Mouse (Mus musculus) kidney, embryonic 15.5 days (tissue): ENCODE measurements around the gene Gsc2. TPM values are rescaled to one million over a fixed set of nuclear protein-coding genes. Genes with fewer than 3 reads are reported as not detected.

Experiments used
- ATAC-seq: fragments of 200-750 bp; cut with Nextera tagmentation; replicated peaks from 2 replicates; pipeline ENCODE4 v1.8.0; 2017; ENCODE audit warnings: moderate TSS enrichment; ENCODE audit not compliant: low FRiP score
- H3K27ac ChIP-seq: fragments of 300-500 bp; sonication (generic); 2 replicates; pipeline ENCODE4 v1.5.1; 2015; ENCODE audit warnings: mild to moderate bottlenecking, inconsistent platforms
- H3K27me3 ChIP-seq: fragments of 300-500 bp; sonication (generic); 2 replicates; pipeline ENCODE4 v1.6.1; 2015; ENCODE audit warnings: inconsistent platforms
- H3K36me3 ChIP-seq: fragments of 300-500 bp; sonication (generic); 2 replicates; pipeline ENCODE4 v1.6.1; 2015; ENCODE audit warnings: inconsistent platforms
- H3K4me1 ChIP-seq: fragments of 300-500 bp; sonication (generic); 2 replicates; pipeline ENCODE4 v1.6.1; 2015; ENCODE audit warnings: inconsistent platforms
- H3K4me2 ChIP-seq: fragments of 300-500 bp; sonication (generic); 2 replicates; pipeline ENCODE4 v1.6.1; 2015; ENCODE audit warnings: moderate library complexity, mild to moderate bottlenecking, inconsistent platforms
- H3K4me3 ChIP-seq: fragments of 300-500 bp; sonication (generic); replicated peaks from 2 replicates; pipeline ENCODE4 v1.5.1; 2015; ENCODE audit warnings: mild to moderate bottlenecking, inconsistent platforms
- H3K9ac ChIP-seq: fragments of 300-500 bp; sonication (generic); 2 replicates; pipeline ENCODE4 v1.6.1; 2015; ENCODE audit warnings: mild to moderate bottlenecking, inconsistent platforms
- H3K9me3 ChIP-seq: fragments of 300-500 bp; sonication (generic); replicated peaks from 2 replicates; pipeline ENCODE4 v1.6.1; 2016; ENCODE audit warnings: inconsistent platforms
- WGBS: fragments of 180-500 bp; shearing (Covaris S2); methylation state at CpG from one replicate; pipeline ENCODE4 v1.1.7; 2015; ENCODE audit warnings: mixed read lengths; 5-methylcytosine and 5-hydroxymethylcytosine counted together
- polyA plus RNA-seq: library from polyadenylated mRNA; unstranded; fragments of >200 nt; fragmentation: Nextera tagmentation; extraction: Ambion mirVana; gene quantifications from 2 replicates; pipeline ENCODE4 v1.2.1, GENCODE M21; 2015

Gsc2 gene
- polyA plus RNA-seq, 1 experiment from 2014 or later: not detected

DNA sequence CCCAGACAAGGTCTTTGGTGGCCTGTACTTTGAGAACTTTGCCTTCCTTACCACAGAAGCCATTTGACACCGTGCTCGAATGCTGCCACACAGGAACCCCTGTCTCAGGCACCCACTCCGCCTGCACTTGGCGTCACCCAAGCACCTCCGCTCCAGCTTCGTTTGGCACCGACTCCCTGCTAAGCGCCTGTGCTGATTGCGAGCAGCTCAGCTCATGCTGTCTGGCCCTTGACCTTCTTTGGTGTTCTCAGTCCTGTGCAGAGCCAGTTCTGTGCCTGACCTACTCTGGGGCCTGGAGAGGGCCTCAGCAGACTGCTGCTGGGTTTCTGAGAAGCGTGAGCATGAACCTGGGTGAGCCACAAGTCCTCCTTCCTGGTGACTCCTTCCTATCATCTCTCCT, 21.9 kb upstream of the Gsc2 start:
- no peaks in the 10 kb centered on the region for H3K9me3 ChIP-seq
- no peak overlapping the region for H3K27ac ChIP-seq
- no peak for ATAC-seq
- peaks cover 6% of the 10 kb centered on the region; the same call in 1 of the 2 replicates for H3K4me1 ChIP-seq
- H3K36me3 ChIP-seq: no peaks in the 10 kb centered on the region
- H3K9ac ChIP-seq: no peak overlapping the region
- H3K4me3 ChIP-seq: no peak overlapping the region
- no peak overlapping the region for H3K4me2 ChIP-seq
- peaks cover 19% of the 10 kb centered on the region; the same call in 1 of the 2 replicates for H3K27me3 ChIP-seq
- 78% methylated on average over 10 of the region's 10 CpGs for WGBS

- 61% methylated on average over 3 of the region's 3 CpGs for WGBS
- Histone ChIP-seq H3K9ac (no peak overlapping the region), H3K9me3 (no peaks in the 10 kb centered on the region), H3K4me2 (no peak overlapping the region), H3K4me1 (peaks cover 6% of the 10 kb centered on the region; the same call in 1 of the 2 replicates), H3K36me3 (no peaks in the 10 kb centered on the region), H3K27ac (no peak overlapping the region), H3K27me3 (peaks cover 19% of the 10 kb centered on the region; the same call in 1 of the 2 replicates), H3K4me3 (no peak overlapping the region)
- no peak for ATAC-seq
Observed at GRCm38 (mm10) chr16:17934445-17934910, 19.6 kb upstream of the Gsc2 start.

DNA sequence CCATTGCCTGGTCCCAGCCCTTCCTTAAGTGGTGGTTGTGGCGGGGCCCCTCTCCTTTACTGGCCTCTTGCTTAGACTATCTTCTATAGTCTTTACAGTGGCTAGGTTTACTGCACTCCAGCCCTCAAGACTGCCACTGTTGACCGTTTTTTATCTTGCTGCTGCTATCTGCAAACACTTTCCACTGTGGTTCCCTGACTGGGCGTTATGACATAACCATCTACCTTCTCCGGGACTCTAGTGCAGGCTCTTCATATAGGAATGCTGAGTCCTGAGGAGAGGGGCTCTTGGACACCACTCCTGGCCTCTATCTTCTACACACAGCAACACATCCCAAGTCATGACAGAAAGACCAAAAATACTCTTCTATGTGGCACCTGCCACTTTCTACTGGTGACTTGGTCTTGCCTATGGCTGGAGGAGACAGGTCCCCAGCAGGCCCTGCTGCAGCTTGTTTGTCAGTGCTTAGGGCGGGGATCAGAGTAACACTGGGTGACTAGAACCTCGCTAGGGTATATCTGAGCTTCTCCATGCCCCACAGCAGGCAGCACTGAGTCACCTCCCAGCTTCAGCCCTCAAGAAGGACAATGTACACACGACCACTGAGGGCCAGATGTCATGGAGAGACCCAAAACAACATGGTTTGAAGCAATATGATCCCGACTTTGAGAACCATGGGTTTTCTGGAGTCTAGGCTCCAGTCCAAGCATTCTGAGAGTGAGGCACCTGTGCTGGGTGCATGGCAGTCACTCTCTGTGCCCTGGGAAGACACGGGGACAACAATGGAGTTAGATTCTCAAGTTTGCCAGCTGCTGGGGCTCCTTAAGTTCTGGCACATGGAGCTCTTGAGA, 19.0 kb upstream of the Gsc2 start:
- no peak for ATAC-seq
- Histone ChIP-seq H3K4me1 (0 out of 2 replicates have a peak, but pooled peaks cover 2% of the 10 kb centered on the region), H3K9me3 (no peaks in the 10 kb centered on the region), H3K36me3 (no peaks in the 10 kb centered on the region), H3K4me3 (no peak overlapping the region), H3K4me2 (no peak overlapping the region), H3K9ac (no peak overlapping the region), H3K27me3 (peaks cover 19% of the 10 kb centered on the region; the same call in 1 of the 2 replicates), H3K27ac (no peak overlapping the region)
- 68% methylated on average over 9 of the region's 9 CpGs for WGBS

DNA sequence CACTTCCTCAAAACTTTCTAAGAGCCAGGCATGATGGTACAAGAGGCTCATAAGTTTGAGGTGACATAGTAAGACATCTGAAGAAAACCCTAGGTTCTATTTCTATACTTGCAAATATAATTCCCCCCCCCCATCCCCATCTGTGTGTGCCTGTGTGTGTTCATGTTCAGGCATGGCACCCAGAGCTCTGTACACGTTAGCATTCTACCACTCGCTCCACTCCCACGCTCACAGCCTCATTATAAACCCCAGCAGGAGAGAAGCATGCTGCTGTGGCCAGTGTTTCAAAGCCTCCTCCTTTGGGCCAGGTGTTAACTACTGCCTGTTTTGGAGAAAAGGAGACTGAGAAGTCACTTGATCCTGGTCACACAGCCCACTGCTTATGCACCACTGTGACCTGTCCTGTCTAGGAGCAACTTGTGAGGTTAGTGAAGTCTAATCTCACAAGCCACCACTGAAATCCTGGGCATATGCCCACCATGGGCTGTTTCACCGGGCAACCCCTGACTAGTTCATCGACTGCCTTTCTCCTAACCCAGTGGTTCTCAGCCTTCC, 17.1 kb upstream of the Gsc2 start:
- Histone ChIP-seq H3K9ac (no peak overlapping the region), H3K27me3 (peaks cover 12% of the 10 kb centered on the region; the same call in 1 of the 2 replicates), H3K4me3 (no peak overlapping the region), H3K4me2 (no peak overlapping the region), H3K36me3 (no peaks in the 10 kb centered on the region), H3K9me3 (no peaks in the 10 kb centered on the region), H3K27ac (no peak overlapping the region), H3K4me1 (peaks cover 15% of the 10 kb centered on the region)
- ATAC-seq: no peak
- WGBS: 72% methylated on average over 5 of the region's 5 CpGs

DNA sequence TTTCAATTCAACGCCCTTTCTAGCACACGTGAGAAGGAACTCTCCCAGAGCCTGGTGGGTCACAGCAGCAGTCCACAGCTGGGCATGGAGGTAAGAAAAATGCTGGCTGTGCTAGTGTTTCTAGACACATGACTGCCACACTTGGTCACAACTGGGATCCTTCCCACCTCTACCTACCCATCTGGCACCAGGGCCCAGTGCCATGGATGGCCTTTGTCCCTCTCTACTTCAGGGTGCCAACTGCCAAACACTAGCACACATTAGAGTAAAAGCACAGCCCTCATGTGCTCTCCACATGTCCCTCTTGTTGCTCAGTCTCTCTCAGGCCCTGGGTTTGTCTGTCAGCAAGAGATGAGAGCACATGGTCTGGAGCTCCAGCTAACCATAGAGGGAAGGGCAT, 14.8 kb upstream of the Gsc2 start:
- Histone ChIP-seq H3K4me1 (peaks cover 20% of the 10 kb centered on the region), H3K27me3 (no peaks in the 10 kb centered on the region; the same call in 1 of the 2 replicates), H3K4me3 (no peak overlapping the region), H3K9ac (no peak overlapping the region), H3K9me3 (no peaks in the 10 kb centered on the region), H3K36me3 (peaks cover 19% of the 10 kb centered on the region), H3K27ac (no peak overlapping the region), H3K4me2 (no peak overlapping the region)
- ATAC-seq: no peak
- 76% methylated on average over 2 of the region's 2 CpGs for WGBS

DNA sequence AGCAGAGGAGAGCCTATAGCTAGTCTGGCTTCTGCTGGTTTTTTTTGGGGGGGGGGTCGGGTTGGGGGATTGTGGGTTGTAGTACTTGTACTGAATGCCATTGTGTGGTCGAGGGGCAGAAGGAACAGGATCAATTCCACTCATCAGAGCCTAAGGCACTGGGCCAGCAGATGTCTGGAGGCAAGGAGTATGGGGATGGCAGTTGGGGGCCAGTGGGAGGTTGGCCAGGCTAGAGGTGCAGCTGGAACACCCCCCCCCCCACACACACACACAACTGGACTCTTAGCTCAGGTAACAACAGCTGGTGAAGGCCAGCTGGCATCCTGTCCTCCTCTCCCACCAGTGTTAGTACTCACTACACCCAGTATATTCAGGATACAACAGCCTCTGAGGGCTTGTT, 14.4 kb upstream of the Gsc2 start:
- 15% methylated on average over 2 of the region's 2 CpGs for WGBS
- peaks cover 21% of the 10 kb centered on the region for H3K36me3 ChIP-seq
- H3K4me2 ChIP-seq: no peak overlapping the region
- H3K9me3 ChIP-seq: no peaks in the 10 kb centered on the region
- ATAC-seq: no peak
- H3K27me3 ChIP-seq: no peaks in the 10 kb centered on the region; the same call in 1 of the 2 replicates
- H3K27ac ChIP-seq: peak overlapping the region; percentile 94; the same call in 1 of the 2 replicates
- H3K9ac ChIP-seq: no peak overlapping the region
- peaks cover 20% of the 10 kb centered on the region for H3K4me1 ChIP-seq
- H3K4me3 ChIP-seq: no peak overlapping the region

- ATAC-seq: peak; percentile 31
- Histone ChIP-seq H3K4me3 (peak overlapping the region; percentile 96), H3K27ac (peak overlapping the region; percentile 94), H3K9me3 (no peaks in the 10 kb centered on the region), H3K4me1 (peaks cover 20% of the 10 kb centered on the region), H3K36me3 (peaks cover 21% of the 10 kb centered on the region), H3K9ac (peak overlapping the region; percentile 83), H3K4me2 (peak overlapping the region; percentile 99), H3K27me3 (no peaks in the 10 kb centered on the region)
- WGBS: under 1% methylated on average over 9 of the region's 9 CpGs
Observed at GRCm38 (mm10) chr16:17928627-17929104, 13.8 kb upstream of the Gsc2 start.

DNA sequence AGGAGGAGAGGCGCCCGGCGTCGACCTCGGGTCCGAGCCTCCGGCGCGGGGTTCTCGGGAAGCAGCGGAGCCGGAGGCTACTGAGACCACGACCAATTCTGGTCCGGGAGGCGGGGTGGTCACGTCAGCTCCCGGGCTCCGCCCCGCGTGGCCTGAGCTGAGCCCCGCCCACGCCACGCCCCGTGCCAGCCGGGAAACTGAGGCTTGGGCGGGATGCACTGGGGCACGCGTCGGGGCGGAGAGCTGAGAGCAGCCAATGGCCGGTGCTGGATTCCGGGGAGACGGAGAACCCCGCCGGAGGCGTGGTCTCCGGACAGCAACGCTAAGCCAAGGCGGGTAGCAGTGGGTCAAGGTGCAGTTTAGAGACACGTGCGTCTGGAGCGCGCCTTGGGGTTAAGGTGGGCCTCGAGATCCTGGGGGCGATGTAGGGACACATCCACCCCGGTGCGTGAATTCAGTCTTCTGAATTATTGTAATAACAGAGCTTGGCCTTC, 13.3 kb upstream of the Gsc2 start, which contains the start of gene Slc25a1:
TSS of gene Slc25a1 (minus strand) at position 133 of the 494 bp plus-strand sequence.
- H3K9ac ChIP-seq: peak within 1 kb of the TSS; percentile 83
- H3K27me3 ChIP-seq: no peaks in the 10 kb centered on the region
- H3K36me3 ChIP-seq: peaks cover 21% of the 10 kb centered on the region
- peak within 1 kb of the TSS; percentile 96 for H3K4me3 ChIP-seq
- H3K4me2 ChIP-seq: peak within 1 kb of the TSS; percentile 99
- H3K9me3 ChIP-seq: no peaks in the 10 kb centered on the region
- H3K27ac ChIP-seq: peak within 1 kb of the TSS; percentile 94
- WGBS: under 1% methylated on average over 47 of the region's 47 CpGs
- peak; percentile 85 for ATAC-seq
- peaks cover 21% of the 10 kb centered on the region for H3K4me1 ChIP-seq

DNA sequence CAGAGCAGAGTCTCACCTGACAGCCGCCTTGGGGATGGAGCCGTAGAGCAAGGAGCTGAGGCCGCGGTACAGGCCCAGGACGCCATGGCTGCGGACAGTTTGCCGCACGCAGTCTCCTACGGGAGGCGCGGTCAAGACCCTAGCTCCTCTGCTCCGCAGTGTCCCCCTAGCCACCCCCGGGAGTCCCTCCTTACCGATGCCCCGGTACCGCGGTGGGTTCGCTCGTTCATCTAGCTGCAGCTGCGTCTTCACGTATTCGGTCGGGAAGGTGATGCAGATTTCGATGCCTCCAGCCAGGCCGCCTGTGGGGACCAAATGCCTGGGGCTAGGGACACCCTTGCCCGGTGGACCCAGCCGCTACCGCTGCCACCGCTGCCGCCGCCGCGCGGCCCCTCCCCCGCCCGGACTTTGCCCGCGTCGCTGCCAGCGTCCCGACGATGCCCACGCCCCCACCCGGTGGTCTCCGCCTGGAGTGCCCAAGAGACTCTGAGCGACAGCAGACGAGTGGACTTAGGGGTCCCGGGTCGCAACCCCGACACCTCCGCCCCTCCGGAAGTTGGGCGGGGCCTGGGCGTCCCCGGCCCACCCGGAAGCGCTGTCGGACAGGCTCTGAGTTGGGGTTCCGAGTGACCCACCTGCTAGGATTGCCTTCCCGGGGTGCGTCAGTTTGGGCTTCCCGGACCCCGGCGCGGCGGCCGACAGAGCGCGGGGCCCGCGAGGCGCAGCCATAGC, 12.7 kb upstream of the Gsc2 start:
- Histone ChIP-seq H3K4me3 (peak overlapping the region; percentile 96), H3K9me3 (no peaks in the 10 kb centered on the region), H3K36me3 (peaks cover 21% of the 10 kb centered on the region), H3K4me2 (peak overlapping the region; percentile 99), H3K27ac (peak overlapping the region; percentile 94), H3K4me1 (peaks cover 28% of the 10 kb centered on the region), H3K27me3 (no peaks in the 10 kb centered on the region), H3K9ac (peak overlapping the region; percentile 83)
- ATAC-seq: peak; percentile 61
- under 1% methylated on average over 72 of the region's 72 CpGs for WGBS

- Histone ChIP-seq H3K4me3 (peak overlapping the region; percentile 62), H3K9me3 (0 out of 2 replicates have a peak, but pooled peaks cover 3% of the 10 kb centered on the region), H3K27ac (peak overlapping the region; percentile 88), H3K4me1 (peaks cover 32% of the 10 kb centered on the region), H3K27me3 (peaks cover 39% of the 10 kb centered on the region), H3K9ac (peak overlapping the region; percentile 86), H3K4me2 (peak overlapping the region; percentile 83), H3K36me3 (peaks cover 21% of the 10 kb centered on the region)
- peak; percentile 15; the same call in 1 of the 2 replicates for ATAC-seq
- under 1% methylated on average over 14 of the region's 14 CpGs for WGBS
Observed at GRCm38 (mm10) chr16:17922163-17922538, 7.3 kb upstream of the Gsc2 start.
